Mouse (Mus musculus) layer of hippocampus, adult 9-10 months (tissue): ENCODE results near the gene Tyk2.

Experiments used
- DNase-seq: peaks from one replicate; pipeline ENCODE4 v3.0.0; 2022; ENCODE audit warnings: low spot score

Tyk2 gene

DNA sequence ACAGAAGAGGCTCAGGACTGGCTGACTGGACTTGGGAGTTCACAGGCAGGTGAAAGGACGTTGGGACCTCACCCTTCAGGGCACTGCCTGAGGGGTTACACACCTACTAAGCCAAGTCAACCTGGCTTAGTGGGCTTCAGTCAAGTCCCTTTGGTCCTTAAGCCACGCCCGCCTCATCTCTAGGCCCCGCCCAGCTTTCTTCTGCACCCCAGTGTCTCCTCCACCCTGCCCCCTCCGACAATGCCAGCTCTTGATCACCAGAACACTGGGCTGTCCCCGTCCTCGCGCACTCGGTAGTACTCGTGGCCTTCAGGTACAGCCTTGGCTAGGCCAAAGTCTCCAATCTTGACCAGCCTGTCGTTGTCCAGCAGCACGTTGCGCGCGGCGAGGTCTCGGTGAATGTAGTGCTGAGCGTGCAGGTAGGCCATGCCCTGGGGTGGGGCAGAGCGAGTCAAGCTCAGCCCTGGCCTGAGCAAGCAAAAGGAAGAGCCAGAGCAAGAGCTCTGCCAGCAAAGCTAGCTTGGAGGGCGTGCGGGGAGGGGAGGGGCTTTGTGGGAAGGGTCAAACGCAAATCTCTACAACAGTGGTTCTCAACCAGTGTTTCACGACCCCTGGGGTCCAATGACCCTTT is 23.3 kb downstream of the Tyk2 start:
- no peak for DNase-seq

GRCm38 (mm10) chr9:21105760-21106564 is 25.1 kb downstream of the Tyk2 start:
- DNase-seq, result no peak

GRCm38 (mm10) chr9:21104814-21105213 is 26.2 kb downstream of the Tyk2 start:
- DNase-seq, result no peak

DNA sequence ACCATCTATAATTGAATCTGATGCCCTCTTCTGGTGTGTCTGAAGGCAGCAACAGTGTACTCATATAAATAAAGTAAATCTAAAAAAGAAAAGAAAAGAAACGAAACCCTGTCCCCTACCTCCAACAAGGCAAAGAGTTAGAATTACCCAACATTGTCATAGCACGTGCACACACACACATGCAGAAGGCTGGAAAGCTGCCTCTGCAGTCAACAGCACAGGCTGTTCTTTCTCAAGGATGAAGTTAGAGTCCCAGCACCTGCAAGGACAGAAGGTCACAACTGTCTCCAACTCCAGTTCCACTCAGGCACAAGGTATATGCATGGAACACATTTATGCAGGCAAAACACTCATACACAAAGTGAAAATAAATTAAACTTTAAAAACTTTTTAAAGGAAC is 29.0 kb downstream of the Tyk2 start:
- no peak for DNase-seq

GRCm38 (mm10) chr9:21100447-21101161 is 30.4 kb downstream of the Tyk2 start:
- DNase-seq, result no peak

- DNase-seq, result peak; percentile 48
Observed at GRCm38 (mm10) chr9:21097793-21098192, 33.2 kb downstream of the Tyk2 start.

DNA sequence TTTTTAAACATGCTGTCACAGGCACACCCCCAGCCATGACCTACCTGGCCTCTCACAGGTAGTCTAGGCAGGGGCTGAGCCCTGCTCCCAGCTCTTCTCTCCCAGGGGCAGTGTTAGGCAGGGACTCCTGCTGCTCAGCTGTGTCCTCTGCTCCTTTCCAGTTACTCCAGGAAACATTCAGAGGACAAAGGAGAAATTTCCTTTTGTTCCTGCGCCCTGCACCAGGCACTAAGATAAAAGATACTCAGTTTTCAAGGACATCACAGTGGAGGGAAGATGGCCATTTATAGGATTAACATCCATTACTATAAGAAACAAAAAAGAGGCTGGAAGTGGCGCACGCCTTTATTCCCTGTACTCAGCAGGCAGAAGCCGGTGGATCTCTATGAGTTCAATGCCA is 35.1 kb downstream of the Tyk2 start:
- no peak for DNase-seq

DNA sequence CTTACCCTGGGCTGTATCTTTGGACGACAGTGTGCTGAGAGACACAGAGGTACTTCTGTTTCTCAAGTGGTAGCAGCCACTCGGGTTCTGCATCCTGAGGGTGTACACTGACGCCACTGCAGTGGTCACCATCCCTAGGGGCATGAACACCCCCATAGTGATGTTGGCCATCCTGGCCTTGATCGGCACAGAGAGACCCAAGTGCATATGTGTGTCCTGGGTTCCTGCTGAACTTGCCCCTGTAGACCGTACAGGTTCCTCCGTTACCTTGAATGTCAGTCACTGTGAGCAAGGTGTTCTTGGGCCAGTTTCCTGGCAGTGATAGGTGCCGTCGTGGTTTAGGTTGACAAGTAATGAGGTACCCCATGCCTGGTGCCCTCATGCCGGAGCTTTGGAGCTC is 37.6 kb downstream of the Tyk2 start:
- DNase-seq, result no peak

- peak; percentile 93 for DNase-seq
Observed at GRCm38 (mm10) chr9:21091707-21092320, 39.2 kb downstream of the Tyk2 start, which contains the start of the genes Gm38431 and Raver1. Gene Gm38431 (minus strand): TSS chr9:21091997. Gene Raver1 (minus strand): TSS chr9:21092008.

- no peak for DNase-seq
Observed at GRCm38 (mm10) chr9:21090972-21091706, 39.9 kb downstream of the Tyk2 start.

GRCm38 (mm10) chr9:21090537-21090936 is 40.5 kb downstream of the Tyk2 start:
- no peak for DNase-seq

DNA sequence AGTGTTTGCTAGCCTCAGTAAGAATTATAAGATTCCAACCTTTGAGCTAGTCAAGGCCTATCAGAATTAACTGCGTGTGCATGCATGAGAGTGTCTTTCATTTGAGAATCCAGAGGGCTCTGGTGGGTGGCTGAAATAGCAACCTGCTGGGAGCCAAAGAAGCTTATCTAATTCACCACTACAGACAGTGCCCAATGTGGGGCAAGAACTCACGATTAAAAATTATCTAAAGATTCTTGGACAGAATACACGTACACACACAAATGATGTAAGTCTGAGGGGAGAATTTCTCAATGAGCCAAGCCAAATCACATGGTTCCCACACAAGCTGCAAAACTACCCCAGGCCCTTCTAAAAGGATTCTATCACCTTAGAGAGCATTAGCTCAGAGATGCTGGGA is 47.7 kb downstream of the Tyk2 start:
- DNase-seq, result no peak

- DNase-seq, result no peak
Observed at GRCm38 (mm10) chr9:21081127-21081526, 49.9 kb downstream of the Tyk2 start.

- no peak for DNase-seq
Observed at GRCm38 (mm10) chr9:21075625-21076024, 55.4 kb downstream of the Tyk2 start.

DNA sequence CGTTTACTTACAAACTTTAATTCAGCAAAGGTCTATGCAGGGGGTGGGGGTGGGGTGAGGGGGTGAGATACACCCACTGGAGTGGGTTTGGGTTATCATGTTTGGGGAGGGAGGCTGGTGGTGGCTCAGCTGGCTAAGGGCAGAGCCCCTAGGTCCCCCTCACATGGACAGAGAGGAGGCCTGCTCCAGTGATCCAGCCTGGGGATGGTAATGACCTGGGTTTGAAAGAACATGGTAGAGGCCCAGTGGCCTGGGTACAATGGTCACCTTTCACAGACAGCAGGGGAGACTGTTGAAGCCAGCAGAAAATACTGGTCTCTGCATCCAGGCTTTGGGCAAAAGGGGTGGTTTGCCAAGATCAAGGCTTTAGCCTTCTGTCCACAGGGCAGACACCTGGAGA is 56.9 kb downstream of the Tyk2 start:
- no peak for DNase-seq

DNA sequence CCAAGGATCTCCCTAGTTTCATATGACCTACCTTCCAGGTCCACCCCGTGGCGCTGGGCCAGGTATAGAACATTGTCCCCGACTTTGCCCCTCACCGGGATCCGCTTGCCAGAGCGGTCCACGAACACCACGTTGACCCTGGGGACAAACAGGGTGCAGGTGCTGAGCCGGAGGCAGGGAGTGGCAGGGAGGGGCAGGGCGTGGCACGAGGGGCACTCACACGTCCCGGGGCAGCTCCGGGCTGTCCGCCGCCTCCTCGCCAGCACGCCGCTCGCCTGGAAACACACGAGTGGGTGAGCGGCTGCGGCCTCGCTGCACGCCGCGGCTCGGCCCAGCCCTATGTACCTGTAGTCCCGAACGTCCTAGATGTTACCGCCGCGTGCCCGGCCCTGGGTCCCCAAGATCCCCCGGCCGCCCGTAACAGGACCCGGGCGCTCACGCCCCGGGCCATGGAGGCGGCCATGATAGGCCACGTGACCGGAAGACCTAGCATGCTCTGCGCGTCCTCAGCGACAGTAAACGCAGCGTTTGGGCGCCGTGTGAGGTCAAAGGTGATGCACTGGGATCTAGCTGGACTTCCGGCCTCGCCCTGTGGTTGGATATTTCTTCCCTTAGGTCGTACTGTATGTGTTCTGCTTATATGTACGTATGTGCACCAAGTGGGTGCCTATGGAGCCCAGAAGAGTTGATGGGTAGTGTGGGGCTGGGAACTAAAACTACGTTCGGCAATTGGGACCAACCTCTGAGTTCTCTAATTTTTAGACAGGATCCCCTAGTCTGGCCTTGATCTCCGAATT is 57.8 kb downstream of the Tyk2 start, which contains the start of the genes Gm49373 and Fdx1l:
Gene Gm49373 (minus strand): TSS at position 53 of the 797 bp plus-strand sequence.
Gene Fdx1l (minus strand): TSS at position 571 of the 797 bp plus-strand sequence.
- peak; percentile 83 for DNase-seq

DNA sequence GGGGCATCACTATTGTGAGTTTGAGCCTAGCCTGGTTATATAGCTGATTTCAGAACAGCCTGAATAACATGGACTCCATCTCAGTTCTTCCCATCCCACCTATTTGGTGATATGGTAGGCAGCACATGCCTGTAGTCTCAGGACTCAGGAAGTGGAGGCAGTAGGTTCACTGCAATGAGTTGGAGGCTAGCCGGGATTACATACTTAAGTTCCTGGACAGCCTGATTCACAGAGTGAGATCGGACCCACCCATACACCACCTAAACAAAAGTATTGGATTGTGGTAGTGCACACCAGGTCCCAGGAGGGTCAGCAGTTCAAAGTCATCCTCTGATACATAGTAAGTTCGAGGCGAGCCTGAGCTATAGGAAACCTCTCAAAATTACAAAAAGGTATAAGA is 58.4 kb downstream of the Tyk2 start:
- DNase-seq, result no peak

GRCm38 (mm10) chr9:21067006-21067684 is 63.9 kb downstream of the Tyk2 start, which contains the start of gene Zglp1:
Gene Zglp1 (minus strand): TSS chr9:21067093.
- no peak for DNase-seq

DNA sequence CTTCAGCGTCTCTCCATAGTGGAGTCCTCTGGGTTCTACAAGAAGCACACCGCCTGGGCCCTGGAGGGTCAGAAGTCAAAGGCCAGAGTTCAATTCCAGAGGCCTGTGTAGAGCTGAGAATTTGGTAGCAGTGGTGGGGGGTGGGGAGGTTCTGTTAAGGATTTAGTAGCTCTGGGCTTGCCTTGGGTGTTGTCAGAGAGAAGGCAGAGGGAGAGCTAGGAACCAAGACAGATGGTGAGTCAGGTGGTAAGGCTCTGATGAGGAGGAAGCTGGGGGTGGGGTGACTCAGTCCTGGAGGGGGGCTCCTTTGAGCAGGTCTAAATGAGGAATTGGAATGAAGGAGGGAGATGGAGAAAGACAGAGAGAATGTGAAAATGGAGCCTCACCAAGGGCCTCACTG is 68.1 kb downstream of the Tyk2 start:
- DNase-seq, result no peak
